Mouse (Mus musculus) forebrain, embryonic 14.5 days (tissue): ENCODE measurements around the gene Fzd4. TPM values are rescaled to one million over a fixed set of nuclear protein-coding genes. Genes with fewer than 3 reads are reported as not detected.
A peak's percentile ranks its signal among the peaks of the same experiment; 100 is the strongest.

Experiments used
- ATAC-seq: fragments of 200-750 bp; cut with Nextera tagmentation; 2 replicates; pipeline ENCODE4 v1.8.0; 2017; ENCODE audit warnings: mild to moderate bottlenecking, moderate library complexity
- DNase-seq: peaks from one replicate; pipeline ENCODE4 v3.0.0-alpha.2; 2015; ENCODE audit warnings: low spot score
- H3K27ac ChIP-seq: fragments of 300-500 bp; sonication (generic); 2 replicates; pipeline ENCODE4 v1.5.1; 2014; ENCODE audit warnings: low read depth, mild to moderate bottlenecking, control low read depth, low read length, moderate library complexity
- H3K27me3 ChIP-seq: fragments of 300-500 bp; sonication (generic); replicated peaks from 2 replicates; pipeline ENCODE4 v1.6.1; 2014; ENCODE audit warnings: low read length, control low read depth, mixed read lengths; ENCODE audit not compliant: control insufficient read depth, insufficient read depth
- H3K36me3 ChIP-seq: fragments of 300-500 bp; sonication (generic); 2 replicates; pipeline ENCODE4 v1.6.1; 2014; ENCODE audit warnings: low read length, control low read depth; ENCODE audit not compliant: control insufficient read depth, insufficient read depth
- H3K4me1 ChIP-seq: fragments of 300-500 bp; sonication (generic); 2 replicates; pipeline ENCODE4 v1.6.1; 2014; ENCODE audit warnings: antibody characterized with exemption, low read length, control low read depth; ENCODE audit not compliant: control insufficient read depth, insufficient read depth
- H3K4me2 ChIP-seq: fragments of 300-500 bp; sonication (generic); 2 replicates; pipeline ENCODE4 v1.6.1; 2014; ENCODE audit warnings: mild to moderate bottlenecking, control low read depth, low read length
- H3K4me3 ChIP-seq: fragments of 300-500 bp; sonication (generic); 2 replicates; pipeline ENCODE4 v1.5.1; 2014; ENCODE audit warnings: low read depth, low read length, control low read depth
- H3K9ac ChIP-seq: fragments of 300-500 bp; sonication (generic); 2 replicates; pipeline ENCODE4 v1.6.1; 2014; ENCODE audit warnings: mild to moderate bottlenecking, low read length, control low read depth, moderate library complexity
- H3K9me3 ChIP-seq: fragments of 300-500 bp; sonication (generic); replicated peaks from 2 replicates; pipeline ENCODE4 v1.6.1; 2016; ENCODE audit warnings: low read length, control low read depth, mixed read lengths; ENCODE audit not compliant: control insufficient read depth
- WGBS: fragments of 180-500 bp; shearing (Covaris S2); extraction: QIAGEN DNeasy Blood & Tissue Kit; methylation state at CpG from one replicate; pipeline ENCODE4 v1.1.7; 2014; 5-methylcytosine and 5-hydroxymethylcytosine counted together
- polyA plus RNA-seq: library from polyadenylated mRNA; unstranded; fragments of >200 nt; fragmentation: Nextera tagmentation; extraction: Ambion mirVana; gene quantifications from 2 replicates; pipeline ENCODE4 v1.2.1, GENCODE M21; 2014

Fzd4 gene
- polyA plus RNA-seq, 1 experiment from 2014 or later = 1.6 TPM

- 92% methylated on average over 5 of the region's 5 CpGs for WGBS
- H3K9me3 ChIP-seq = no peaks in the 10 kb centered on the region
- H3K9ac ChIP-seq = no peak overlapping the region
- DNase-seq = no peak
- no peak for ATAC-seq
- H3K4me2 ChIP-seq = no peak overlapping the region
- H3K27me3 ChIP-seq = no peaks in the 10 kb centered on the region
- H3K4me3 ChIP-seq = no peak overlapping the region
- H3K36me3 ChIP-seq = no peaks in the 10 kb centered on the region
- no peaks in the 10 kb centered on the region; the same call in 1 of the 2 replicates for H3K4me1 ChIP-seq
- no peak overlapping the region for H3K27ac ChIP-seq
Observed at GRCm38 (mm10) chr7:89428804-89429203, 24.6 kb downstream of the Fzd4 start.

GRCm38 (mm10) chr7:89429326-89429725 lies 25.2 kb downstream of the Fzd4 start:
- Histone ChIP-seq H3K9ac (no peak overlapping the region), H3K27me3 (no peaks in the 10 kb centered on the region), H3K27ac (no peak overlapping the region), H3K4me1 (no peaks in the 10 kb centered on the region; the same call in 1 of the 2 replicates), H3K36me3 (no peaks in the 10 kb centered on the region), H3K4me3 (no peak overlapping the region), H3K9me3 (no peaks in the 10 kb centered on the region), H3K4me2 (no peak overlapping the region)
- DNase-seq (no peak), ATAC-seq (no peak)
- 85% methylated on average over 1 of the region's 1 CpGs for WGBS

- H3K9me3 ChIP-seq = no peaks in the 10 kb centered on the region
- H3K4me1 ChIP-seq = no peaks in the 10 kb centered on the region; the same call in 1 of the 2 replicates
- no peaks in the 10 kb centered on the region for H3K36me3 ChIP-seq
- no peak overlapping the region for H3K4me2 ChIP-seq
- ATAC-seq (no peak), DNase-seq (no peak)
- H3K4me3 ChIP-seq = no peak overlapping the region
- H3K9ac ChIP-seq = no peak overlapping the region
- no peak overlapping the region for H3K27ac ChIP-seq
- WGBS = 88% methylated on average over 2 of the region's 2 CpGs
- H3K27me3 ChIP-seq = no peaks in the 10 kb centered on the region
Observed at GRCm38 (mm10) chr7:89431185-89431584, 27.0 kb downstream of the Fzd4 start.

GRCm38 (mm10) chr7:89433193-89433892 lies 29.2 kb downstream of the Fzd4 start:
- H3K27ac ChIP-seq = no peak overlapping the region
- no peaks in the 10 kb centered on the region for H3K36me3 ChIP-seq
- DNase-seq = peak; percentile 85
- ATAC-seq = peak; percentile 88
- no peaks in the 10 kb centered on the region for H3K9me3 ChIP-seq
- no peaks in the 10 kb centered on the region for H3K27me3 ChIP-seq
- H3K4me3 ChIP-seq = no peak overlapping the region
- no peak overlapping the region for H3K9ac ChIP-seq
- no peak overlapping the region for H3K4me2 ChIP-seq
- H3K4me1 ChIP-seq = no peaks in the 10 kb centered on the region; the same call in 1 of the 2 replicates
- 39% methylated on average over 9 of the region's 9 CpGs for WGBS

- H3K9ac ChIP-seq = no peak overlapping the region
- no peaks in the 10 kb centered on the region for H3K36me3 ChIP-seq
- DNase-seq = no peak
- no peaks in the 10 kb centered on the region; the same call in 1 of the 2 replicates for H3K4me1 ChIP-seq
- ATAC-seq = no peak
- WGBS = 65% methylated on average over 8 of the region's 8 CpGs
- H3K27me3 ChIP-seq = no peaks in the 10 kb centered on the region
- no peak overlapping the region for H3K27ac ChIP-seq
- no peak overlapping the region for H3K4me3 ChIP-seq
- H3K4me2 ChIP-seq = no peak overlapping the region
- no peaks in the 10 kb centered on the region for H3K9me3 ChIP-seq
Observed at GRCm38 (mm10) chr7:89433893-89434616, 29.9 kb downstream of the Fzd4 start.

GRCm38 (mm10) chr7:89436404-89436803 lies 32.2 kb downstream of the Fzd4 start:
- no peak overlapping the region for H3K4me3 ChIP-seq
- WGBS = 91% methylated on average over 5 of the region's 5 CpGs
- ATAC-seq = no peak
- H3K9me3 ChIP-seq = no peaks in the 10 kb centered on the region
- no peak overlapping the region for H3K27ac ChIP-seq
- H3K9ac ChIP-seq = no peak overlapping the region
- H3K4me2 ChIP-seq = no peak overlapping the region
- no peaks in the 10 kb centered on the region for H3K36me3 ChIP-seq
- DNase-seq = no peak
- no peaks in the 10 kb centered on the region for H3K27me3 ChIP-seq
- H3K4me1 ChIP-seq = no peaks in the 10 kb centered on the region; the same call in 1 of the 2 replicates

- no peak overlapping the region for H3K9ac ChIP-seq
- no peak overlapping the region for H3K4me2 ChIP-seq
- H3K4me1 ChIP-seq = no peaks in the 10 kb centered on the region; the same call in 1 of the 2 replicates
- DNase-seq (peak; percentile 55), ATAC-seq (peak; percentile 56; the same call in 1 of the 2 replicates)
- H3K27ac ChIP-seq = no peak overlapping the region
- H3K4me3 ChIP-seq = no peak overlapping the region
- H3K36me3 ChIP-seq = no peaks in the 10 kb centered on the region
- 51% methylated on average over 4 of the region's 4 CpGs for WGBS
- no peaks in the 10 kb centered on the region for H3K9me3 ChIP-seq
- no peaks in the 10 kb centered on the region for H3K27me3 ChIP-seq
Observed at GRCm38 (mm10) chr7:89437589-89437988, 33.4 kb downstream of the Fzd4 start.

- no peak overlapping the region for H3K27ac ChIP-seq
- DNase-seq (no peak), ATAC-seq (no peak)
- no peak overlapping the region for H3K9ac ChIP-seq
- H3K4me2 ChIP-seq = no peak overlapping the region
- no peak overlapping the region for H3K4me3 ChIP-seq
- H3K4me1 ChIP-seq = no peaks in the 10 kb centered on the region
- no peaks in the 10 kb centered on the region for H3K27me3 ChIP-seq
- H3K36me3 ChIP-seq = no peaks in the 10 kb centered on the region
- H3K9me3 ChIP-seq = no peaks in the 10 kb centered on the region
- WGBS = 73% methylated on average over 7 of the region's 7 CpGs
Observed at GRCm38 (mm10) chr7:89441291-89441690, 37.1 kb downstream of the Fzd4 start.

GRCm38 (mm10) chr7:89442242-89442641 lies 38.1 kb downstream of the Fzd4 start:
- Histone ChIP-seq H3K36me3 (no peaks in the 10 kb centered on the region), H3K4me2 (no peak overlapping the region), H3K4me1 (no peaks in the 10 kb centered on the region), H3K9ac (no peak overlapping the region), H3K4me3 (no peak overlapping the region), H3K27me3 (no peaks in the 10 kb centered on the region), H3K27ac (no peak overlapping the region), H3K9me3 (no peaks in the 10 kb centered on the region)
- WGBS = 62% methylated on average over 4 of the region's 4 CpGs
- DNase-seq (no peak), ATAC-seq (no peak)
